Mouse (Mus musculus) ES-Bruce4 (cell line): ENCODE results near the gene Hrh1. TPM values are rescaled to one million over a fixed set of nuclear protein-coding genes. Genes with fewer than 3 reads are reported as not detected.
A peak's percentile ranks its signal among the peaks of the same experiment; 100 is the strongest.

ENCODE experiments used
- H3K27ac ChIP-seq: 2 replicates; pipeline ENCODE4 v1.5.1; 2012; ENCODE audit warnings: low read length, inconsistent platforms; ENCODE audit not compliant: insufficient read depth
- H3K27me3 ChIP-seq: 2 replicates; pipeline ENCODE4 v1.6.1; 2012; ENCODE audit warnings: mild to moderate bottlenecking, low read length, inconsistent platforms; ENCODE audit not compliant: control insufficient read depth, poor library complexity, insufficient read depth, severe bottlenecking
- H3K36me3 ChIP-seq: 2 replicates; pipeline ENCODE4 v1.6.1; 2012; ENCODE audit warnings: inconsistent platforms, mild to moderate bottlenecking, low read length, moderate library complexity; ENCODE audit not compliant: control insufficient read depth, poor library complexity, insufficient read depth, severe bottlenecking
- H3K4me1 ChIP-seq: one replicate; pipeline ENCODE4 v1.8.1; 2011; ENCODE audit warnings: low read length; ENCODE audit not compliant: control insufficient read depth, insufficient read depth
- H3K4me3 ChIP-seq: 2 replicates; pipeline ENCODE4 v1.5.1; 2011; ENCODE audit warnings: low read depth, mild to moderate bottlenecking, low read length
- H3K9ac ChIP-seq: 2 replicates; pipeline ENCODE4 v1.6.1; 2012; ENCODE audit warnings: low read depth, mild to moderate bottlenecking, inconsistent platforms; ENCODE audit not compliant: poor library complexity, severe bottlenecking
- H3K9me3 ChIP-seq: replicated peaks from 2 replicates; pipeline ENCODE4 v1.6.1; 2012; ENCODE audit warnings: mild to moderate bottlenecking, low read length, inconsistent platforms; ENCODE audit not compliant: control insufficient read depth, poor library complexity, insufficient read depth, severe bottlenecking
- CTCF ChIP-seq: IDR thresholded peaks from one replicate; pipeline ENCODE4 v1.8.1; 2011; ENCODE audit warnings: low read depth, low read length
- EP300 ChIP-seq: IDR thresholded peaks from 2 replicates; pipeline ENCODE4 v1.6.1; 2011; ENCODE audit warnings: low read depth, low read length; ENCODE audit not compliant: insufficient read depth
- POLR2A ChIP-seq: IDR thresholded peaks from one replicate; pipeline ENCODE4 v1.8.1; 2011; ENCODE audit warnings: low read length; ENCODE audit not compliant: insufficient read depth
- polyA plus RNA-seq: library from polyadenylated mRNA; stranded (reverse); fragments of >200 nt; gene quantifications from 2 replicates; pipeline ENCODE4 v1.2.4, GENCODE M21; 2011; ENCODE audit warnings: low read depth; ENCODE audit not compliant: missing spikeins, insufficient read depth, insufficient read length

Gene Hrh1
- 1.8 and 1.9 TPM in 2 replicates for polyA plus RNA-seq

- peak within 1 kb of the TSS; percentile 64 for H3K4me3 ChIP-seq
- H3K9ac ChIP-seq, result peak within 1 kb of the TSS; percentile 26
- H3K36me3 ChIP-seq, result no peaks in the 10 kb centered on the region
- no peaks in the 10 kb centered on the region for H3K9me3 ChIP-seq
- H3K27me3 ChIP-seq, result no peaks in the 10 kb centered on the region
- H3K4me1 ChIP-seq, result no peaks in the 10 kb centered on the region
- no peak for TF ChIP-seq POLR2A
- TF ChIP-seq CTCF, result no peak
- TF ChIP-seq EP300, result no peak
- H3K27ac ChIP-seq, result no peak within 1 kb of the TSS
Observed at GRCm38 (mm10) chr6:114397691-114398217, at the start of gene Hrh1. TSS of gene Hrh1 (plus strand) at chr6:114397936.

GRCm38 (mm10) chr6:114354635-114355034 is 43.1 kb upstream of the Hrh1 start:
- TF ChIP-seq EP300, result no peak
- TF ChIP-seq CTCF, result no peak
- no peak for TF ChIP-seq POLR2A
- Histone ChIP-seq H3K36me3 (no peaks in the 10 kb centered on the region), H3K4me3 (no peak overlapping the region), H3K4me1 (no peaks in the 10 kb centered on the region), H3K27me3 (no peaks in the 10 kb centered on the region), H3K9me3 (no peaks in the 10 kb centered on the region), H3K27ac (no peak overlapping the region), H3K9ac (no peak overlapping the region)

DNA sequence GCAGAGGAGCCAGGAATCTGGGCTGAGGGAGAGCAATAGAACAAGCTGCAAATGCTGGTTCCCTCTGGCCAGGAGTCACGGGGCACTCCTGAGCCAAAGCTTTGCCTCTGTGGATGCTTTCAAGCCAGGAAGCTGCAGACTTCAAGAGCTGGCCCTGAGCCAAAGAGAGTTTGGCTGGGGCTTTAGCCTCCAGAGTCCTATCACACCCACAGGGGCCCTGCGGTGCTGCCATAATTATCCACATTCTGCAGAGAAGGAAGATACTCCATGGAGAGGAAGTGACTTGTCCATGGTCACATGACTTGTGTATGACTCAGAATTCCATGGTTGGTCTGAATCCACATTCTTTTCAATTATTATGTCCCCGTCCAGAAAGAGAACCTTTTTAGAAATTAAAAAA is 39.6 kb upstream of the Hrh1 start:
- Histone ChIP-seq H3K4me3 (no peak overlapping the region), H3K36me3 (no peaks in the 10 kb centered on the region), H3K27me3 (no peaks in the 10 kb centered on the region), H3K9ac (no peak overlapping the region), H3K27ac (no peak overlapping the region), H3K4me1 (no peaks in the 10 kb centered on the region), H3K9me3 (no peaks in the 10 kb centered on the region)
- TF ChIP-seq CTCF (no peak), POLR2A (no peak), EP300 (no peak)

DNA sequence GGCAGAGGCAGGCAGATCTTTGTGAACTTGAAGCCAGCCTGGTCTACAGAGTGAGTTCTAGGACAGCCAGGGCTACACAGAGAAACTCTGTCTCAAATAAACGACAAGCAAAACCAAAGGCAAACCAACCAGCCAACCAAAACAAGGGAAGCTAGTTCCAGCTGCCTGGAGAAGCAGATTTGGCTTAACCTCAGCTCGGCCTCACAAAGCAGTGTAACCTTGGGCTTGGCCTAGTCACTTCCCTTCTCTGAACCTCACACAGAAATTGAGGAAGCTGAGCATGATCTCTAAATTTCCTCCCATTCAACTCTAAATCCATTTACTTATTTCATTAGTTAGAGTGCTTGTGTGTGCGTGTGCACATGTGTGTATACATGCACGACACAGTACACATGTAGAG is 35.4 kb upstream of the Hrh1 start:
- H3K9ac ChIP-seq, result no peak overlapping the region
- no peak overlapping the region for H3K4me3 ChIP-seq
- TF ChIP-seq POLR2A (no peak), EP300 (no peak), CTCF (no peak)
- no peaks in the 10 kb centered on the region for H3K4me1 ChIP-seq
- H3K9me3 ChIP-seq, result no peaks in the 10 kb centered on the region
- no peaks in the 10 kb centered on the region for H3K27me3 ChIP-seq
- no peaks in the 10 kb centered on the region for H3K36me3 ChIP-seq
- no peak overlapping the region for H3K27ac ChIP-seq

GRCm38 (mm10) chr6:114363740-114364139 is 34.0 kb upstream of the Hrh1 start:
- no peak for TF ChIP-seq EP300
- no peak for TF ChIP-seq CTCF
- TF ChIP-seq POLR2A, result no peak
- H3K4me1 ChIP-seq, result no peaks in the 10 kb centered on the region
- no peak overlapping the region for H3K27ac ChIP-seq
- H3K9ac ChIP-seq, result no peak overlapping the region
- no peaks in the 10 kb centered on the region for H3K36me3 ChIP-seq
- no peak overlapping the region for H3K4me3 ChIP-seq
- no peaks in the 10 kb centered on the region for H3K9me3 ChIP-seq
- no peaks in the 10 kb centered on the region for H3K27me3 ChIP-seq

DNA sequence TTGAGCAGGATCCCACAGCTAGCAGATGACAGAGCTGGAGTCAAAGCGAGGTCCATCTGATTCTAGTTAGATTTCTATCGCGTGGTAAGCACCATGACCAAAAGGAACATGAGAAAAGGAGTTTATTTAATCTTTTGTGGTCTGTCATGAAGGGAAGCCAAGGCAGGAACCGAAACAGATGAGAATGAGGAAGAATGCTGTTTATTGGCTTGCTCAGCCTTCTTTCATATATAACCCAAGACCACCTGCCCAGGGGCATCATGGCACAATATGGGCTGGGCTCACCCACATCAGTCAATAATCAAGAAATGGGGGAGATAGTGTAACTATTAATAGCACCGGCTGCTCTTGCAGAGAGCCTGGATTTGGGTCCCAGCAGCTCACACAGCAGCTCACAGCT is 33.0 kb upstream of the Hrh1 start:
- Histone ChIP-seq H3K4me1 (no peaks in the 10 kb centered on the region), H3K4me3 (no peak overlapping the region), H3K27ac (no peak overlapping the region), H3K9me3 (no peaks in the 10 kb centered on the region), H3K9ac (no peak overlapping the region), H3K36me3 (no peaks in the 10 kb centered on the region), H3K27me3 (no peaks in the 10 kb centered on the region)
- no peak for TF ChIP-seq POLR2A
- TF ChIP-seq CTCF, result no peak
- no peak for TF ChIP-seq EP300
